Mouse (Mus musculus) midbrain, embryonic 16.5 days (tissue): ENCODE results near the gene Ccdc97. TPM values are rescaled to one million over a fixed set of nuclear protein-coding genes. Genes with fewer than 3 reads are reported as not detected.

Experiments used
- ATAC-seq: fragments of 200-750 bp; cut with Nextera tagmentation; 2 replicates; pipeline ENCODE4 v1.8.0; 2017; ENCODE audit warnings: moderate TSS enrichment
- H3K27ac ChIP-seq: fragments of 300-500 bp; sonication (generic); 2 replicates; pipeline ENCODE4 v1.5.1; 2014; ENCODE audit warnings: mild to moderate bottlenecking, low read length, mixed read lengths
- H3K27me3 ChIP-seq: fragments of 300-500 bp; sonication (generic); 2 replicates; pipeline ENCODE4 v1.6.1; 2014; ENCODE audit warnings: low read depth, low read length, mixed read lengths; ENCODE audit not compliant: control insufficient read depth, insufficient read depth
- H3K36me3 ChIP-seq: fragments of 300-500 bp; sonication (generic); 2 replicates; pipeline ENCODE4 v1.6.1; 2014; ENCODE audit warnings: mild to moderate bottlenecking, low read length, moderate library complexity, mixed read lengths; ENCODE audit not compliant: control insufficient read depth, insufficient read depth
- H3K4me1 ChIP-seq: fragments of 300-500 bp; sonication (generic); 2 replicates; pipeline ENCODE4 v1.6.1; 2014; ENCODE audit warnings: mild to moderate bottlenecking, low read length, mixed read lengths; ENCODE audit not compliant: control insufficient read depth, insufficient read depth
- H3K4me2 ChIP-seq: fragments of 300-500 bp; sonication (generic); 2 replicates; pipeline ENCODE4 v1.6.1; 2014; ENCODE audit warnings: mild to moderate bottlenecking, low read length, mixed read lengths
- H3K4me3 ChIP-seq: fragments of 300-500 bp; sonication (generic); 2 replicates; pipeline ENCODE4 v1.5.1; 2014; ENCODE audit warnings: low read depth, mild to moderate bottlenecking, low read length, moderate library complexity, mixed read lengths
- H3K9ac ChIP-seq: fragments of 300-500 bp; sonication (generic); 2 replicates; pipeline ENCODE4 v1.6.1; 2014; ENCODE audit warnings: low read depth, low read length, mixed read lengths
- H3K9me3 ChIP-seq: fragments of 300-500 bp; sonication (generic); replicated peaks from 2 replicates; pipeline ENCODE4 v1.6.1; 2014; ENCODE audit warnings: mild to moderate bottlenecking, low read length, mixed read lengths; ENCODE audit not compliant: control insufficient read depth, poor library complexity, severe bottlenecking
- WGBS: fragments of 180-500 bp; shearing (Covaris S2); extraction: QIAGEN DNeasy Blood & Tissue Kit; methylation state at CpG from one replicate; pipeline ENCODE4 v1.1.7; 2014; 5-methylcytosine and 5-hydroxymethylcytosine counted together
- polyA plus RNA-seq: library from polyadenylated mRNA; unstranded; fragments of >200 nt; fragmentation: Nextera tagmentation; extraction: Ambion mirVana; gene quantifications from 2 replicates; pipeline ENCODE4 v1.2.1, GENCODE M21; 2015

Ccdc97 gene
- polyA plus RNA-seq, 1 experiment from 2014 or later: 36.8 TPM

- Histone ChIP-seq H3K4me1 (peaks cover 25% of the 10 kb centered on the region), H3K4me2 (peak overlapping the region; percentile 71), H3K9ac (peak overlapping the region; percentile 54; the same call in 1 of the 2 replicates), H3K36me3 (no peaks in the 10 kb centered on the region), H3K27me3 (peaks cover 62% of the 10 kb centered on the region), H3K27ac (no peak overlapping the region), H3K9me3 (no peaks in the 10 kb centered on the region), H3K4me3 (peak overlapping the region; percentile 41)
- WGBS: 1% methylated on average over 50 of the region's 52 CpGs
- no peak for ATAC-seq
These were observed 29.9 kb downstream of the Ccdc97 start for GRCm38 (mm10) chr7:25688810-25689586.

GRCm38 (mm10) chr7:25687811-25688401 lies 31.0 kb downstream of the Ccdc97 start:
- peak overlapping the region; percentile 44; the same call in 1 of the 2 replicates for H3K9ac ChIP-seq
- H3K4me1 ChIP-seq: peaks cover 25% of the 10 kb centered on the region
- peak overlapping the region; percentile 41 for H3K4me3 ChIP-seq
- peaks cover 62% of the 10 kb centered on the region for H3K27me3 ChIP-seq
- no peak for ATAC-seq
- H3K9me3 ChIP-seq: no peaks in the 10 kb centered on the region
- H3K27ac ChIP-seq: no peak overlapping the region
- H3K4me2 ChIP-seq: peak overlapping the region; percentile 71
- WGBS: under 1% methylated on average over 47 of the region's 47 CpGs
- no peaks in the 10 kb centered on the region for H3K36me3 ChIP-seq

- Histone ChIP-seq H3K4me1 (peaks cover 29% of the 10 kb centered on the region), H3K4me2 (peak within 1 kb of the TSS; percentile 71), H3K9ac (peak within 1 kb of the TSS; percentile 53), H3K27ac (no peak within 1 kb of the TSS), H3K27me3 (peaks cover 58% of the 10 kb centered on the region), H3K4me3 (peak within 1 kb of the TSS; percentile 41), H3K9me3 (no peaks in the 10 kb centered on the region), H3K36me3 (no peaks in the 10 kb centered on the region)
- 2% methylated on average over 56 of the region's 69 CpGs for WGBS
- ATAC-seq: 0 out of 2 replicates have a peak, but pooled peaks have one; percentile 32
These were observed 32.0 kb downstream of the Ccdc97 start, which contains the start of gene Tgfb1 for GRCm38 (mm10) chr7:25686680-25687531. Gene Tgfb1, plus strand, starts transcription at chr7:25687002.

GRCm38 (mm10) chr7:25685926-25686470 lies 32.9 kb downstream of the Ccdc97 start:
- Histone ChIP-seq H3K9me3 (no peaks in the 10 kb centered on the region), H3K9ac (no peak overlapping the region), H3K4me3 (no peak overlapping the region), H3K4me1 (peaks cover 35% of the 10 kb centered on the region), H3K27ac (no peak overlapping the region), H3K36me3 (no peaks in the 10 kb centered on the region), H3K4me2 (no peak overlapping the region), H3K27me3 (peaks cover 54% of the 10 kb centered on the region)
- ATAC-seq: no peak
- 71% methylated on average over 21 of the region's 21 CpGs for WGBS

GRCm38 (mm10) chr7:25684659-25685058 lies 34.2 kb downstream of the Ccdc97 start:
- H3K36me3 ChIP-seq: no peaks in the 10 kb centered on the region
- no peak overlapping the region for H3K27ac ChIP-seq
- no peak overlapping the region for H3K4me3 ChIP-seq
- H3K9ac ChIP-seq: no peak overlapping the region
- H3K9me3 ChIP-seq: no peaks in the 10 kb centered on the region
- ATAC-seq: no peak
- WGBS: 87% methylated on average over 6 of the region's 6 CpGs
- H3K4me1 ChIP-seq: peaks cover 40% of the 10 kb centered on the region
- H3K27me3 ChIP-seq: peaks cover 42% of the 10 kb centered on the region
- no peak overlapping the region for H3K4me2 ChIP-seq

- whole genome bisulfite sequencing: 76% methylated on average over 7 of the region's 7 CpGs
- ATAC-seq: no peak
- Histone ChIP-seq H3K4me2 (no peak overlapping the region), H3K9ac (no peak overlapping the region), H3K36me3 (no peaks in the 10 kb centered on the region), H3K4me1 (peaks cover 33% of the 10 kb centered on the region), H3K27ac (no peak overlapping the region), H3K9me3 (no peaks in the 10 kb centered on the region), H3K27me3 (peaks cover 36% of the 10 kb centered on the region), H3K4me3 (no peak overlapping the region)
These were observed 35.3 kb downstream of the Ccdc97 start for GRCm38 (mm10) chr7:25683474-25684180.

- H3K4me3 ChIP-seq: peak overlapping the region; percentile 60
- H3K9ac ChIP-seq: peak overlapping the region; percentile 82
- peaks cover 17% of the 10 kb centered on the region for H3K4me1 ChIP-seq
- no peaks in the 10 kb centered on the region for H3K36me3 ChIP-seq
- peaks cover 16% of the 10 kb centered on the region for H3K27me3 ChIP-seq
- WGBS: 62% methylated on average over 15 of the region's 15 CpGs
- peak overlapping the region; percentile 96 for H3K27ac ChIP-seq
- H3K4me2 ChIP-seq: peak overlapping the region; percentile 51
- no peaks in the 10 kb centered on the region for H3K9me3 ChIP-seq
- no peak for ATAC-seq
These were observed 37.3 kb downstream of the Ccdc97 start for GRCm38 (mm10) chr7:25681341-25682231.
